Comparison of ENCODE assay signal across 9 mouse cellular contexts in the genomic region with DNA sequence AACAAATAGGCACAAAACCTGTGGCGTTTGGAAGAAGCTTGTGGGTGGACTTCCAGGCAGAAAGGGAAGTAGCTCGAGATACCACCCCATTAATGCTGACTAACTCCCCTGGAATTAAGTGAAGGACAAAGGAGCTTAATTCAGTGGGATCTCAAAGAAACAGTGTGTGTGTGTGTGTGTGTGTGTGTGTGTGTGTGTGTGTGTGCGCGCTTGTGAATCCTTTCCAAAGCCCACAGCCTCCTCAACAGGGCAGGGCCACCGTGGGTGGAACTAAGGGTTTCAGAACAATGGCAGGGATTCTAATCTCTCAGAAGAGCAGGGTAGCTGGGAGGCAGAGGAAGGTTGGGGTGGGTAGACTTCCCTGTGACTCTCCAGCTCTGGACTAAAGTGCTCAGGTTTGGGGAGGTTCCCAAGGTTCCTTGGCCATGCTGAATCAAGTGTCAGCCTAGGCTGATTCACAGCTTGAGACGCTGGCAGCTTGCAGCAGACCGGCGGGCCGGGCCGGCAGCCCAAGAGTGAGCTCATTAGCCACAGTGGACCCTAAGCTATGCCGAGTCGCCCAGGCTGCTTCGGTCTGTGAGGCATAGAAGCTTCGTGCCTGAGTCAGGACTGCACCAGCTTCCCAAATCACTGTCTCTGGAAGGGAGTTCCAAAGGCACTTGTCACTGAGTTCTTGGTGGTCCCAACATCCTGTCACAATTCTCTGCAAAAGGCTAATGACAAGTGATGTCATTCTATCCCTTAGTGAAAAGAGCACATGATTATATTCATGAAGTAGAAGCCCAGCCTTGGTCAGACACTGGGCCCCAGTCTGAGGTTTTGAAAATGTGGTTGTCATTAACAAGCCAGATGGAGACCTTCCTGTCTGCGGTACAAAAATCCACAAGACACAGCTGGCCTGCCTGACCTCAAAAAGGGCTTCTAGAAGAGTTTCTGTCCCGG. TPM values are rescaled to one million over a fixed set of nuclear protein-coding genes. Genes with fewer than 3 reads are reported as not detected.
A peak's percentile ranks its signal among the peaks of the same experiment; 100 is the strongest.
DNase-seq lines count a peak whose midpoint lies in the region; ATAC-seq and TF ChIP-seq lines count a peak whose summit lies in the region.
"Had no signal": no experiment of that assay in that cellular context is flagged by ENCODE, and none has a peak within 500 bp of the region (broad histone marks: within the 10 kb centered on the region; RNA-seq: fewer than 3 reads in every experiment).

No protein-coding gene starts in this region.

- H3K4me1 ChIP-seq in hindbrain, embryonic 10.5 days (replicated peaks), result peaks cover 32% of the 10 kb centered on the region
- peaks cover 26% of the 10 kb centered on the region for H3K4me1 ChIP-seq in hindbrain, embryonic 13.5 days (replicated peaks)
- peaks cover 5% of the 10 kb centered on the region; the same call in 1 of the 2 replicates for H3K4me1 ChIP-seq in hindbrain, postnatal 0 days (ENCODE audit: insufficient read depth, low read length)

- 26% methylated on average over 16 of the region's 16 CpGs for WGBS in hindbrain, embryonic 10.5 days
- WGBS in hindbrain, embryonic 13.5 days, result 20% methylated on average over 16 of the region's 16 CpGs
- WGBS in hindbrain, postnatal 0 days, result 16% methylated on average over 16 of the region's 16 CpGs

- no peaks in the 10 kb centered on the region for H3K36me3 ChIP-seq in hindbrain, embryonic 10.5 days
- no peaks in the 10 kb centered on the region for H3K36me3 ChIP-seq in hindbrain, embryonic 13.5 days
- no peaks in the 10 kb centered on the region for H3K36me3 ChIP-seq in hindbrain, postnatal 0 days (ENCODE audit: insufficient read depth, low read length)
- H3K36me3 ChIP-seq: heart, embryonic 13.5 days had no signal

- H3K27ac ChIP-seq in hindbrain, embryonic 10.5 days, result peak overlapping the region; percentile 77
- H3K27ac ChIP-seq in hindbrain, embryonic 13.5 days, result no peak overlapping the region
- no peak overlapping the region for H3K27ac ChIP-seq in hindbrain, postnatal 0 days
- H3K27ac ChIP-seq: heart, embryonic 13.5 days had no signal

- H3K27me3 ChIP-seq in hindbrain, embryonic 10.5 days (ENCODE audit: insufficient read depth, poor library complexity, severe bottlenecking), result 0 out of 2 replicates have a peak, but pooled peaks cover 3% of the 10 kb centered on the region
- peaks cover 2% of the 10 kb centered on the region; the same call in 1 of the 2 replicates for H3K27me3 ChIP-seq in hindbrain, embryonic 13.5 days
- no peaks in the 10 kb centered on the region for H3K27me3 ChIP-seq in hindbrain, postnatal 0 days (ENCODE audit: insufficient read depth, low read length)

- DNase-seq in hindbrain, embryonic 10.5 days (ENCODE audit: low spot score), result peak; percentile 53
- peak; percentile 69 for DNase-seq in cerebellum, adult 9-10 months
- DNase-seq in gastrocnemius, adult 18-20 months (ENCODE audit: low spot score), result peak; percentile 79
- peak; percentile 72 for DNase-seq in hindbrain, postnatal 0 days (ENCODE audit: low spot score)
- no peak for DNase-seq in kidney, adult 9 months
- DNase-seq in ovary, postnatal 10 days (ENCODE audit: low spot score), result no peak

- no peaks in the 10 kb centered on the region for H3K9me3 ChIP-seq in hindbrain, embryonic 10.5 days
- no peaks in the 10 kb centered on the region for H3K9me3 ChIP-seq in hindbrain, embryonic 13.5 days
- H3K9me3 ChIP-seq in hindbrain, postnatal 0 days (ENCODE audit: low read length), result no peaks in the 10 kb centered on the region
- H3K9me3 ChIP-seq: heart, embryonic 13.5 days had no signal

- no peak for TF ChIP-seq CTCF in hindbrain, postnatal 0 days (IDR thresholded peaks at IDR 0.05; ENCODE audit: low read depth)

- no peak overlapping the region for H3K9ac ChIP-seq in hindbrain, embryonic 13.5 days
- no peak overlapping the region for H3K9ac ChIP-seq in hindbrain, postnatal 0 days (replicated peaks; ENCODE audit: low read length)
- H3K9ac ChIP-seq: heart, embryonic 13.5 days had no signal

- no peak overlapping the region for H3K4me2 ChIP-seq in hindbrain, embryonic 13.5 days
- no peak overlapping the region for H3K4me2 ChIP-seq in hindbrain, postnatal 0 days (ENCODE audit: low read depth, low read length)
- H3K4me2 ChIP-seq: heart, embryonic 13.5 days had no signal

- ATAC-seq in hindbrain, embryonic 13.5 days (ENCODE audit: low FRiP score), result no peak
- peak; percentile 85 for ATAC-seq in hindbrain, postnatal 0 days
- no peak for ATAC-seq in activated CD4-positive, CD25-positive, alpha-beta regulatory T cell, adult 4 months

- no peak overlapping the region for H3K4me3 ChIP-seq in hindbrain, embryonic 10.5 days
- H3K4me3 ChIP-seq in hindbrain, embryonic 13.5 days, result no peak overlapping the region
- H3K4me3 ChIP-seq in hindbrain, postnatal 0 days (ENCODE audit: low read length), result no peak overlapping the region
- H3K4me3 ChIP-seq: heart, embryonic 13.5 days had no signal

RNA-seq across cellular contexts. Expression of gene Arntl, which starts 59.6 kb away (rescaled TPM):
- 7.2 and 7.3 TPM in 2 replicates for polyA plus RNA-seq in hindbrain, embryonic 10.5 days (2016; fragmentation: Nextera tagmentation; extraction: Ambion mirVana)
- 11.5 and 13.2 TPM in 2 replicates for polyA plus RNA-seq in hindbrain, embryonic 13.5 days (2015; fragmentation: Nextera tagmentation; extraction: Ambion mirVana)
- total RNA-seq in gastrocnemius, adult 18-20 months (2021), result 10 to 100 TPM; 21.9 to 31.8 TPM
- 23.5 and 29.9 TPM in 2 replicates for total RNA-seq in hindbrain, postnatal 0 days (2014; rRNA removed)
- polyA plus RNA-seq in hindbrain, postnatal 0 days (2015; fragmentation: Nextera tagmentation; extraction: Ambion mirVana), result 19.8 and 22.2 TPM in 2 replicates
- 10 to 100 TPM; 21.4 to 27.8 TPM for polyA plus RNA-seq in activated CD4-positive, CD25-positive, alpha-beta regulatory T cell, adult 4 months (2017; shearing (Covaris generic))

Comparison
In these comparisons a context has a peak if more than half of its experiments do, and no peak if none do; other contexts are left out.
1. DNase-seq: peak in hindbrain, embryonic 10.5 days (single experiment), cerebellum, adult 9-10 months (single experiment), gastrocnemius, adult 18-20 months (single experiment) and hindbrain, postnatal 0 days (single experiment); none in kidney, adult 9 months (single experiment) and ovary, postnatal 10 days (single experiment).